Mouse (Mus musculus) limb, embryonic 13.5 days (tissue): Measurements from ENCODE around the gene P2rx7. TPM values are rescaled to one million over a fixed set of nuclear protein-coding genes. Genes with fewer than 3 reads are reported as not detected.

Source experiments
- ATAC-seq: fragments of 200-750 bp; cut with Nextera tagmentation; 2 replicates; pipeline ENCODE4 v1.8.0; 2017; ENCODE audit warnings: low read depth, moderate number of reproducible peaks, moderate TSS enrichment; ENCODE audit not compliant: low FRiP score
- H3K27ac ChIP-seq: fragments of 300-500 bp; sonication (generic); 2 replicates; pipeline ENCODE4 v1.5.1; 2015; ENCODE audit warnings: inconsistent platforms, mild to moderate bottlenecking, moderate library complexity
- H3K27me3 ChIP-seq: fragments of 300-500 bp; sonication (generic); 2 replicates; pipeline ENCODE4 v1.6.1; 2015; ENCODE audit warnings: mild to moderate bottlenecking, inconsistent platforms
- H3K36me3 ChIP-seq: fragments of 300-500 bp; sonication (generic); 2 replicates; pipeline ENCODE4 v1.6.1; 2015; ENCODE audit warnings: inconsistent platforms, mild to moderate bottlenecking, moderate library complexity
- H3K4me1 ChIP-seq: fragments of 300-500 bp; sonication (generic); 2 replicates; pipeline ENCODE4 v1.6.1; 2015; ENCODE audit warnings: inconsistent platforms
- H3K4me2 ChIP-seq: fragments of 300-500 bp; sonication (generic); replicated peaks from 2 replicates; pipeline ENCODE4 v1.6.1; 2015; ENCODE audit warnings: inconsistent platforms, mild to moderate bottlenecking, moderate library complexity
- H3K4me3 ChIP-seq: fragments of 300-500 bp; sonication (generic); 2 replicates; pipeline ENCODE4 v1.5.1; 2015; ENCODE audit warnings: moderate library complexity, mild to moderate bottlenecking, inconsistent platforms
- H3K9ac ChIP-seq: fragments of 300-500 bp; sonication (generic); 2 replicates; pipeline ENCODE4 v1.6.1; 2015; ENCODE audit warnings: mild to moderate bottlenecking, inconsistent platforms
- H3K9me3 ChIP-seq: fragments of 300-500 bp; sonication (generic); 2 replicates; pipeline ENCODE4 v1.6.1; 2016; ENCODE audit warnings: inconsistent platforms
- WGBS: fragments of 180-500 bp; shearing (Covaris S2); methylation state at CpG from one replicate; pipeline ENCODE4 v1.1.7; 2015; 5-methylcytosine and 5-hydroxymethylcytosine counted together
- polyA plus RNA-seq: library from polyadenylated mRNA; unstranded; fragments of >200 nt; fragmentation: Nextera tagmentation; extraction: Ambion mirVana; gene quantifications from 2 replicates; pipeline ENCODE4 v1.2.1, GENCODE M21; 2015

P2rx7 gene
- polyA plus RNA-seq, 1 experiment from 2014 or later: 1.2 TPM

GRCm38 (mm10) chr5:122672298-122672697 lies 28.6 kb downstream of the P2rx7 start:
- H3K9ac ChIP-seq: no peak overlapping the region
- H3K4me1 ChIP-seq: no peaks in the 10 kb centered on the region
- H3K27ac ChIP-seq: no peak overlapping the region
- ATAC-seq: no peak
- no peaks in the 10 kb centered on the region for H3K9me3 ChIP-seq
- no peak overlapping the region for H3K4me2 ChIP-seq
- H3K36me3 ChIP-seq: no peaks in the 10 kb centered on the region
- WGBS: 86% methylated on average over 5 of the region's 5 CpGs
- no peak overlapping the region for H3K4me3 ChIP-seq
- H3K27me3 ChIP-seq: no peaks in the 10 kb centered on the region

- H3K4me2 ChIP-seq: no peak overlapping the region
- H3K4me3 ChIP-seq: no peak overlapping the region
- 56% methylated on average over 8 of the region's 8 CpGs for WGBS
- no peaks in the 10 kb centered on the region for H3K9me3 ChIP-seq
- H3K36me3 ChIP-seq: no peaks in the 10 kb centered on the region
- H3K27ac ChIP-seq: no peak overlapping the region
- H3K27me3 ChIP-seq: no peaks in the 10 kb centered on the region
- H3K4me1 ChIP-seq: no peaks in the 10 kb centered on the region
- no peak overlapping the region for H3K9ac ChIP-seq
- ATAC-seq: no peak
These were observed 32.3 kb downstream of the P2rx7 start for GRCm38 (mm10) chr5:122676002-122676401.

- Histone ChIP-seq H3K36me3 (no peaks in the 10 kb centered on the region), H3K4me2 (no peak overlapping the region), H3K27ac (no peak overlapping the region), H3K4me1 (no peaks in the 10 kb centered on the region), H3K9ac (no peak overlapping the region), H3K4me3 (no peak overlapping the region), H3K9me3 (no peaks in the 10 kb centered on the region), H3K27me3 (no peaks in the 10 kb centered on the region)
- WGBS: 92% methylated on average over 9 of the region's 9 CpGs
- ATAC-seq: no peak
These were observed 34.3 kb downstream of the P2rx7 start for GRCm38 (mm10) chr5:122677983-122678382.

GRCm38 (mm10) chr5:122679881-122680280 lies 36.2 kb downstream of the P2rx7 start:
- Histone ChIP-seq H3K27me3 (no peaks in the 10 kb centered on the region), H3K36me3 (no peaks in the 10 kb centered on the region), H3K9ac (no peak overlapping the region), H3K9me3 (no peaks in the 10 kb centered on the region), H3K4me3 (no peak overlapping the region), H3K27ac (no peak overlapping the region), H3K4me2 (no peak overlapping the region), H3K4me1 (no peaks in the 10 kb centered on the region)
- ATAC-seq: no peak
- WGBS: 91% methylated on average over 8 of the region's 8 CpGs

GRCm38 (mm10) chr5:122681276-122681675 lies 37.6 kb downstream of the P2rx7 start:
- no peaks in the 10 kb centered on the region for H3K9me3 ChIP-seq
- no peak overlapping the region for H3K4me3 ChIP-seq
- 80% methylated on average over 12 of the region's 12 CpGs for WGBS
- no peak overlapping the region for H3K9ac ChIP-seq
- H3K27ac ChIP-seq: no peak overlapping the region
- no peak for ATAC-seq
- H3K4me1 ChIP-seq: no peaks in the 10 kb centered on the region
- H3K4me2 ChIP-seq: no peak overlapping the region
- H3K27me3 ChIP-seq: no peaks in the 10 kb centered on the region
- no peaks in the 10 kb centered on the region for H3K36me3 ChIP-seq

- no peak for ATAC-seq
- 78% methylated on average over 10 of the region's 10 CpGs for WGBS
- Histone ChIP-seq H3K9me3 (no peaks in the 10 kb centered on the region), H3K4me3 (no peak overlapping the region), H3K9ac (no peak overlapping the region), H3K27ac (no peak overlapping the region), H3K4me2 (no peak overlapping the region), H3K36me3 (no peaks in the 10 kb centered on the region), H3K27me3 (no peaks in the 10 kb centered on the region), H3K4me1 (no peaks in the 10 kb centered on the region; the same call in 1 of the 2 replicates)
These were observed 40.2 kb downstream of the P2rx7 start for GRCm38 (mm10) chr5:122683926-122684325.

GRCm38 (mm10) chr5:122687391-122687790 lies 43.7 kb downstream of the P2rx7 start:
- WGBS: 67% methylated on average over 4 of the region's 4 CpGs
- Histone ChIP-seq H3K9ac (no peak overlapping the region), H3K4me2 (no peak overlapping the region), H3K27ac (no peak overlapping the region; the same call in 1 of the 2 replicates), H3K9me3 (no peaks in the 10 kb centered on the region), H3K4me1 (no peaks in the 10 kb centered on the region; the same call in 1 of the 2 replicates), H3K36me3 (no peaks in the 10 kb centered on the region), H3K4me3 (no peak overlapping the region), H3K27me3 (no peaks in the 10 kb centered on the region)
- ATAC-seq: no peak

GRCm38 (mm10) chr5:122689153-122689552 lies 45.4 kb downstream of the P2rx7 start:
- no peak overlapping the region for H3K9ac ChIP-seq
- no peaks in the 10 kb centered on the region for H3K36me3 ChIP-seq
- no peaks in the 10 kb centered on the region; the same call in 1 of the 2 replicates for H3K4me1 ChIP-seq
- 84% methylated on average over 7 of the region's 7 CpGs for WGBS
- H3K9me3 ChIP-seq: no peaks in the 10 kb centered on the region
- H3K27ac ChIP-seq: no peak overlapping the region
- H3K4me3 ChIP-seq: no peak overlapping the region
- H3K27me3 ChIP-seq: no peaks in the 10 kb centered on the region
- no peak overlapping the region for H3K4me2 ChIP-seq
- ATAC-seq: no peak

GRCm38 (mm10) chr5:122690486-122690885 lies 46.8 kb downstream of the P2rx7 start:
- no peak overlapping the region for H3K4me2 ChIP-seq
- no peak overlapping the region for H3K27ac ChIP-seq
- ATAC-seq: no peak
- H3K9ac ChIP-seq: no peak overlapping the region
- no peaks in the 10 kb centered on the region; the same call in 1 of the 2 replicates for H3K4me1 ChIP-seq
- H3K27me3 ChIP-seq: no peaks in the 10 kb centered on the region
- no peak overlapping the region for H3K4me3 ChIP-seq
- H3K9me3 ChIP-seq: no peaks in the 10 kb centered on the region
- H3K36me3 ChIP-seq: no peaks in the 10 kb centered on the region
- WGBS: 79% methylated on average over 6 of the region's 6 CpGs

GRCm38 (mm10) chr5:122693431-122694207 lies 49.9 kb downstream of the P2rx7 start:
- Histone ChIP-seq H3K36me3 (no peaks in the 10 kb centered on the region), H3K27ac (no peak overlapping the region), H3K9ac (no peak overlapping the region), H3K4me2 (no peak overlapping the region), H3K4me1 (no peaks in the 10 kb centered on the region), H3K4me3 (no peak overlapping the region), H3K27me3 (no peaks in the 10 kb centered on the region), H3K9me3 (no peaks in the 10 kb centered on the region)
- no peak for ATAC-seq
- WGBS: 64% methylated on average over 13 of the region's 13 CpGs

- no peaks in the 10 kb centered on the region for H3K9me3 ChIP-seq
- 78% methylated on average over 8 of the region's 8 CpGs for WGBS
These were observed 51.8 kb downstream of the P2rx7 start for GRCm38 (mm10) chr5:122695516-122695915.

GRCm38 (mm10) chr5:122698041-122698700 lies 54.5 kb downstream of the P2rx7 start:
- WGBS: 87% methylated on average over 10 of the region's 10 CpGs
- ATAC-seq: no peak
- no peak overlapping the region for H3K27ac ChIP-seq
- H3K4me1 ChIP-seq: no peaks in the 10 kb centered on the region
- no peak overlapping the region for H3K9ac ChIP-seq
- no peaks in the 10 kb centered on the region for H3K36me3 ChIP-seq
- H3K4me3 ChIP-seq: no peak overlapping the region
- H3K4me2 ChIP-seq: no peak overlapping the region
- no peaks in the 10 kb centered on the region for H3K9me3 ChIP-seq
- no peaks in the 10 kb centered on the region for H3K27me3 ChIP-seq

More at GRCm38 (mm10) chr5:122695516-122695915, 51.8 kb downstream of the P2rx7 start:
- ATAC-seq: no peak
- H3K9ac ChIP-seq: no peak overlapping the region
- no peak overlapping the region for H3K4me2 ChIP-seq
- no peaks in the 10 kb centered on the region for H3K27me3 ChIP-seq
- no peaks in the 10 kb centered on the region for H3K36me3 ChIP-seq
- H3K27ac ChIP-seq: no peak overlapping the region
- no peak overlapping the region for H3K4me3 ChIP-seq
- H3K4me1 ChIP-seq: no peaks in the 10 kb centered on the region
